7 mouse cellular contexts compared by ENCODE assay signal in the genomic region with DNA sequence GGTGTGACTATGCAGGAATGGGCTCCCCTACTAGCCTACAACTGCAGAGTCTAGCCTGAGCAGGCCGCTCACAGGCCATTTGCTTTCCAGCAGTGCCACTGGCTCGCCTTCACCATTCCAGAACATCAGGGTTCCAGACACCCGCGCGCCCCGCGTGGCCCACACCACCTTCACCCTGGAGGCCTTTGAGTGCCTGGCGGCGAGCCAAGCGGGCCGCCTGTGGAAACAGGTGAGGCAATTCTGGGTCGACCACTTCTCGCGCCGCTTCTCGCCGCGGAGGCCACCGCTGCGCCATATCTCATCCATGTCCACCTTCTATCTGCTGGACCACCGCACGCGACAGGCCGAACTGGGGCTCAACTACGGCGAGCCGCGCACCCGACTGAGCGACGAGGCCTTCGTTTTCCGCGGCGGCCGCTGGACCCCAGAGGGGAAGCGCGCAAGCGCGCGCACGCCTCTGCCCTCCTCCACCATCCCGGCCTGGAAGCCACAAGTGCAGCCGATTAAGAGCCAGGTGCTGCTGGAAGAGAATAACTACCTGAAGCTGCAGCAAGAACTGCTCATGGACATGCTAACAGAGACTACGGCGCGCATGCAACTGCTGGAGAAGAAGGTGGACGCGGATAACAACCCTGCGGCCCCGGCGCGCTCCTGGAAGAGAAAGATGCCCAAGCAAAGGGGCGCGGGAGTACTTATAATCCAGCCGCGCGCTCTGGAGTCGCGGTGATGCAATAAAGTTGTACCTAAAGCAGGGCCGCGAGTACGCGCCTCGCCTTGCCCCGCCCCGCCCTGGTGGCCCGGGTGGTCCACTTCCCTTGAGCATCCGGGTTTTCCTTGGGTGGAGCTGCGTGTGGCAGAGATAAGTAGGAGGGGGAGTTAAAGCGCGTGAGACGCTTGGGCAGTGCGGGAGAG. TPM values are rescaled to one million over a fixed set of nuclear protein-coding genes. Genes with fewer than 3 reads are reported as not detected.
DNase-seq lines count a peak whose midpoint lies in the region; ATAC-seq lines count a peak whose summit lies in the region.

No protein-coding gene starts in this region.

- peak overlapping the region; percentile 16; the same call in 1 of the 2 replicates for H3K27ac ChIP-seq in forebrain, embryonic 16.5 days (ENCODE audit: low read length)
- no peak overlapping the region for H3K27ac ChIP-seq in hindbrain, embryonic 12.5 days

- H3K4me1 ChIP-seq in forebrain, embryonic 16.5 days (replicated peaks; ENCODE audit: control insufficient read depth, insufficient read depth, low read length), result peaks cover 5% of the 10 kb centered on the region
- H3K4me1 ChIP-seq in hindbrain, embryonic 12.5 days, result peaks cover 3% of the 10 kb centered on the region

- H3K9me3 ChIP-seq in forebrain, embryonic 16.5 days (ENCODE audit: control insufficient read depth, low read length), result no peaks in the 10 kb centered on the region
- H3K9me3 ChIP-seq in hindbrain, embryonic 12.5 days (replicated peaks), result no peaks in the 10 kb centered on the region

- H3K4me3 ChIP-seq in forebrain, embryonic 16.5 days (replicated peaks; ENCODE audit: low read length), result peak overlapping the region; percentile 53
- peak overlapping the region; percentile 40 for H3K4me3 ChIP-seq in hindbrain, embryonic 12.5 days

- H3K9ac ChIP-seq in forebrain, embryonic 16.5 days (replicated peaks; ENCODE audit: low read depth, low read length), result peak overlapping the region; percentile 52
- peak overlapping the region; percentile 61 for H3K9ac ChIP-seq in hindbrain, embryonic 12.5 days

- no peaks in the 10 kb centered on the region; the same call in 1 of the 2 replicates for H3K27me3 ChIP-seq in forebrain, embryonic 16.5 days (replicated peaks; ENCODE audit: control insufficient read depth, insufficient read depth, low read length)
- H3K27me3 ChIP-seq in hindbrain, embryonic 12.5 days, result peaks cover 29% of the 10 kb centered on the region

- peak; percentile 79 for ATAC-seq in forebrain, embryonic 16.5 days
- peak; percentile 64 for ATAC-seq in hindbrain, embryonic 12.5 days (ENCODE audit: low FRiP score)

- 2% methylated on average over 74 of the region's 74 CpGs for WGBS in forebrain, embryonic 16.5 days
- WGBS in hindbrain, embryonic 12.5 days, result 3% methylated on average over 74 of the region's 74 CpGs

- no peaks in the 10 kb centered on the region for H3K36me3 ChIP-seq in forebrain, embryonic 16.5 days (ENCODE audit: control insufficient read depth, insufficient read depth)
- H3K36me3 ChIP-seq in hindbrain, embryonic 12.5 days, result no peaks in the 10 kb centered on the region

- peak; percentile 92 for DNase-seq in R1 (ENCODE audit: low read depth, low spot score)
- peak; percentile 57 for DNase-seq in cerebellum, adult 11-12 months
- peak; percentile 51 to 56 for DNase-seq in layer of hippocampus, postnatal 36 days
- DNase-seq in lung, postnatal 25 days (ENCODE audit: low spot score), result peak; percentile 47
- peak; percentile 67 to 74 for DNase-seq in right cerebral cortex, adult 2 months (ENCODE audit: low spot score in 2 of 2)

- peak overlapping the region; percentile 87 for H3K4me2 ChIP-seq in forebrain, embryonic 16.5 days (ENCODE audit: low read length)
- peak overlapping the region; percentile 96 for H3K4me2 ChIP-seq in hindbrain, embryonic 12.5 days (replicated peaks)

RNA-seq across cellular contexts. Expression of a gene that starts 4.9 kb away (rescaled TPM):
- 0.75 and 1.2 TPM in 2 replicates for polyA plus RNA-seq in forebrain, embryonic 16.5 days (2015; fragmentation: Nextera tagmentation; extraction: Ambion mirVana)
- polyA plus RNA-seq in hindbrain, embryonic 12.5 days (2016; fragmentation: Nextera tagmentation; extraction: Ambion mirVana), result 0.65 TPM in 1 of 2 replicates, not detected in the other
- total RNA-seq in layer of hippocampus, postnatal 36 days (2021), result not detected

RNA-seq across cellular contexts. Expression of a gene that starts 17.6 kb away (rescaled TPM):
- 660 and 710 TPM in 2 replicates for polyA plus RNA-seq in forebrain, embryonic 16.5 days (2015; fragmentation: Nextera tagmentation; extraction: Ambion mirVana)
- 623 and 641 TPM in 2 replicates for polyA plus RNA-seq in hindbrain, embryonic 12.5 days (2016; fragmentation: Nextera tagmentation; extraction: Ambion mirVana)
- 100 to 1,000 TPM; 303 to 325 TPM for total RNA-seq in layer of hippocampus, postnatal 36 days (2021)

RNA-seq across cellular contexts. Expression of a gene that starts 33.7 kb away (rescaled TPM):
- polyA plus RNA-seq in forebrain, embryonic 16.5 days (2015; fragmentation: Nextera tagmentation; extraction: Ambion mirVana), result 273 and 290 TPM in 2 replicates
- 308 and 311 TPM in 2 replicates for polyA plus RNA-seq in hindbrain, embryonic 12.5 days (2016; fragmentation: Nextera tagmentation; extraction: Ambion mirVana)
- 100 to 1,000 TPM; 425 to 428 TPM for total RNA-seq in layer of hippocampus, postnatal 36 days (2021)
